Mouse (Mus musculus) forebrain, embryonic 11.5 days (tissue): ENCODE measurements at regions not wholly inside any gene's neighbourhood (a gene's known extent, or its start where the extent isn't known, plus 50 kb on each side); places are given as distances from the start of the nearest gene placed in this dataset.

Source experiments
- ATAC-seq: fragments of 200-750 bp; cut with Nextera tagmentation; replicated peaks from 2 replicates; pipeline ENCODE4 v1.8.0; 2017; ENCODE audit warnings: moderate TSS enrichment; ENCODE audit not compliant: low FRiP score
- DNase-seq: peaks from one replicate; pipeline ENCODE4 v3.0.0-alpha.2; 2017; ENCODE audit warnings: low spot score
- H3K27ac ChIP-seq: fragments of 300-500 bp; sonication (generic); 2 replicates; pipeline ENCODE4 v1.5.1; 2014; ENCODE audit warnings: low read depth, low read length
- H3K27me3 ChIP-seq: fragments of 300-500 bp; sonication (generic); 2 replicates; pipeline ENCODE4 v1.6.1; 2014; ENCODE audit warnings: mild to moderate bottlenecking, low read length, mixed read lengths; ENCODE audit not compliant: control insufficient read depth, insufficient read depth
- H3K36me3 ChIP-seq: fragments of 300-500 bp; sonication (generic); 2 replicates; pipeline ENCODE4 v1.6.1; 2014; ENCODE audit warnings: mild to moderate bottlenecking, low read length, moderate library complexity, mixed read lengths; ENCODE audit not compliant: control insufficient read depth, insufficient read depth
- H3K4me1 ChIP-seq: fragments of 300-500 bp; sonication (generic); replicated peaks from 2 replicates; pipeline ENCODE4 v1.6.1; 2014; ENCODE audit warnings: low read length, mixed read lengths; ENCODE audit not compliant: control insufficient read depth, insufficient read depth
- H3K4me2 ChIP-seq: fragments of 300-500 bp; sonication (generic); 2 replicates; pipeline ENCODE4 v1.6.1; 2014; ENCODE audit warnings: low read depth, mild to moderate bottlenecking, low read length, moderate library complexity, mixed read lengths; ENCODE audit not compliant: severe bottlenecking
- H3K4me3 ChIP-seq: fragments of 300-500 bp; sonication (generic); 2 replicates; pipeline ENCODE4 v1.5.1; 2014; ENCODE audit warnings: low read depth, low read length
- H3K9ac ChIP-seq: fragments of 300-500 bp; sonication (generic); 2 replicates; pipeline ENCODE4 v1.6.1; 2014; ENCODE audit warnings: low read length
- H3K9me3 ChIP-seq: fragments of 300-500 bp; sonication (generic); 2 replicates; pipeline ENCODE4 v1.6.1; 2016; ENCODE audit warnings: low read length, mixed read lengths; ENCODE audit not compliant: control insufficient read depth
- WGBS: fragments of 180-500 bp; shearing (Covaris S2); extraction: QIAGEN DNeasy Blood & Tissue Kit; methylation state at CpG from one replicate; pipeline ENCODE4 v1.1.7; 2014; 5-methylcytosine and 5-hydroxymethylcytosine counted together

DNA sequence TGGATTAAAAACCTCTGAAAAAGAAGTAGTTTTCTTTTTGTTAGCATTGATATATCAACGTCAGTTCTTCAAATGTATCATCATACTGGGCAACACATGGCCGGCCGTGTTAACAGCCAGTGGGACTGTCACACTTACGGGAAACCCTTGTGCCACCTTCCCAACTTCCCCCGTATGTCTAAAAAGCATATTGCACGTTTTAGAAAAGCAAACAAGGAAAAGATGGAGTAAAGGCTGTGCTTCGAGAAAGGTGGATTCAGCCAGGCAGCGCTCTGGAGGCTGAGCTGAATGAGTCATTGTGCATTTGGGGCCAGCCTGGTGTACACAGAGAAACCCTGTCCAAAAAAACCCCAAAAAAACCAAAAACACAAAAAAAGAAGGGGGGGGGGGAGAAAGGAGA, 193.4 kb downstream of the 3100002H09Rik start:
- Histone ChIP-seq H3K4me3 (no peak overlapping the region), H3K4me1 (no peaks in the 10 kb centered on the region), H3K27ac (no peak overlapping the region), H3K9ac (no peak overlapping the region), H3K9me3 (no peaks in the 10 kb centered on the region), H3K27me3 (no peaks in the 10 kb centered on the region; the same call in 1 of the 2 replicates), H3K4me2 (no peak overlapping the region), H3K36me3 (no peaks in the 10 kb centered on the region)
- WGBS, result 84% methylated on average over 8 of the region's 8 CpGs
- DNase-seq, result peak; percentile 33
- no peak for ATAC-seq

DNA sequence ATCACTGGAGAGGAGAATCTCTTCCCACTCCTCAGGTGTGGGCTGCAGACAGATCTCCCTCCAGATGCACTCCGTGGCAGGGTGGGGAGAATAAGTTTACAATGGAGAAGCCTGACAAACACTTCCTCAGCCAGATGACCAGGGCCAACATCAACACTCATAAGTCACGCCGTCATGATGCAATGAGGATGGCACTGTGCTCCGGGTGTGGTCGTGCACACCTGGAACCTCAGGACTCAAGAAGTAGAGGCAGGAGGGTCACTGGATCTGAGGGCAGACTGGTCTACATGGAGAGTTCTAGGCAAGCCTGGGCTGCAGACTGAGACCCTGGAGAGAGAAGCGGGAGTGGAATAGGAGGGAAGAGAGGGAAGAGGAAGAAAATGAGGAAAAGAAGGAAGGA, 194.3 kb downstream of the 3100002H09Rik start:
- no peak for ATAC-seq
- H3K36me3 ChIP-seq, result no peaks in the 10 kb centered on the region
- 96% methylated on average over 6 of the region's 6 CpGs for WGBS

DNA sequence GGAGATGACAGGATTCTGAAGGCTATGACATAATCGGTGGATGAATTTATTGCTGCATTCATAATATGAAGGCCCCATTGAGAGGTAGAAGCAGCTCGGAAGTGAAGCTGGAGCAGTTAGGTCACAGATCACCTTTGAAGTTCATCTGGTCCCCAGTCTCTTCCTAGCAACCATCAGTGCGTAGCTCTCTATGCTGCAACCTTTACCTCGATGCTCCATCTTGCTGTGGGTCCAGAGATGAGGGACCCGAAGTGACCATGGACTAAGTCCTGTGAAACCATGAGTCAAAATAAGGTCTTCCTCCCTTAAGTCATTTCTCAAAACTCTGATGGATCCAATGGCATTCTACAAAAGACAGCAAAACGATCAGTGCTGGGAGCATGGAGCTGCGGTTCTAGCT, 196.2 kb downstream of the 3100002H09Rik start:
- no peaks in the 10 kb centered on the region for H3K36me3 ChIP-seq
- no peak overlapping the region for H3K27ac ChIP-seq
- DNase-seq, result peak; percentile 18
- H3K27me3 ChIP-seq, result no peaks in the 10 kb centered on the region; the same call in 1 of the 2 replicates
- 93% methylated on average over 7 of the region's 7 CpGs for whole genome bisulfite sequencing
- ATAC-seq, result no peak
- H3K4me1 ChIP-seq, result no peaks in the 10 kb centered on the region
- H3K4me2 ChIP-seq, result no peak overlapping the region
- no peak overlapping the region for H3K9ac ChIP-seq
- H3K4me3 ChIP-seq, result no peak overlapping the region
- H3K9me3 ChIP-seq, result no peaks in the 10 kb centered on the region

More for the DNA sequence above, 194.3 kb downstream of the 3100002H09Rik start:
- no peak overlapping the region for H3K4me2 ChIP-seq
- no peaks in the 10 kb centered on the region for H3K4me1 ChIP-seq
- no peaks in the 10 kb centered on the region; the same call in 1 of the 2 replicates for H3K27me3 ChIP-seq
- H3K4me3 ChIP-seq, result no peak overlapping the region
- no peaks in the 10 kb centered on the region for H3K9me3 ChIP-seq
- peak; percentile 41 for DNase-seq
- H3K9ac ChIP-seq, result no peak overlapping the region
- no peak overlapping the region for H3K27ac ChIP-seq

DNA sequence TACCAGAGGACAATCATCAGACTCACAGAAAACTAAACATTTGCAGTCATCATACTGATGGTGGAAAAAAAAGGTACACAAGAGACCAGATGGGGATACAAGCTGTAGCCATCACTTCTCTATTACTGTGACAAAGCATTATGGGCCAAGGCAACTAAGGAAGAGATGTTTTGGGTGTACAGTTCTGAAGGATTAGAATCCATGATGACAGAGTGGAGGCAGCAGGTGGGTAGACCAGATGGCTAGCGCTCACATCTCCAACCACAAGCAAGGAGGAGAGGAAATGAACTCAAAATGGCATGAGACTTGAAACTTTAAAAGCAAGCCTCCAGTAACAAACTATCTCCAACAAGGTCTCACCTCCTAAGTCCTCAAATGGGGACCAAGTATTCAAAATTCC, 201.3 kb downstream of the 3100002H09Rik start:
- Histone ChIP-seq H3K4me1 (no peaks in the 10 kb centered on the region), H3K27ac (no peak overlapping the region), H3K27me3 (no peaks in the 10 kb centered on the region), H3K9ac (no peak overlapping the region), H3K4me3 (no peak overlapping the region), H3K9me3 (no peaks in the 10 kb centered on the region), H3K4me2 (no peak overlapping the region), H3K36me3 (no peaks in the 10 kb centered on the region)
- WGBS, result 100% methylated on average over 1 of the region's 1 CpGs
- ATAC-seq (no peak), DNase-seq (peak; percentile 14)

DNA sequence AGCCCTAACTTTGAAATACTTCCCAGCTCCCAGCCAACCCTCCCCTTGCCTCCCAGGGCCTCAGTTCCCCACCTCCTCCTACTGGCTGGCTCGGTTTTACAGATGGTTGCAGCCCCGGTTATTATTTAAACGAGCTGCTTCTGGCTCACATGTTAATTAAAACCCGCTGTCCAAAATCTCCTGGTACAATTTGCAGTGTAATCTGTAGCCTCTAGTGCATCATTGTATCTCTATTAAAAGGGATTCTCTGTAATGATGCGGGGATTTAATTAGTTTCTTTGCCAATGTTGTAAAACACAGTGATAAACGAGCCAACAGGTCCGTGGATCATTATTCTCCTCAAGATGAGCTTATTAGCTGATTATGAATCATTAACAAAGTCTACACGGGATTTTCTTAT, 208.5 kb downstream of the 3100002H09Rik start:
- H3K4me3 ChIP-seq, result no peak overlapping the region
- DNase-seq (peak; percentile 46), ATAC-seq (no peak)
- H3K36me3 ChIP-seq, result no peaks in the 10 kb centered on the region
- no peak overlapping the region for H3K4me2 ChIP-seq
- H3K27me3 ChIP-seq, result peaks cover 4% of the 10 kb centered on the region
- no peak overlapping the region for H3K9ac ChIP-seq
- 50% methylated on average over 8 of the region's 8 CpGs for WGBS
- no peaks in the 10 kb centered on the region for H3K9me3 ChIP-seq
- H3K27ac ChIP-seq, result no peak overlapping the region
- no peaks in the 10 kb centered on the region for H3K4me1 ChIP-seq

DNA sequence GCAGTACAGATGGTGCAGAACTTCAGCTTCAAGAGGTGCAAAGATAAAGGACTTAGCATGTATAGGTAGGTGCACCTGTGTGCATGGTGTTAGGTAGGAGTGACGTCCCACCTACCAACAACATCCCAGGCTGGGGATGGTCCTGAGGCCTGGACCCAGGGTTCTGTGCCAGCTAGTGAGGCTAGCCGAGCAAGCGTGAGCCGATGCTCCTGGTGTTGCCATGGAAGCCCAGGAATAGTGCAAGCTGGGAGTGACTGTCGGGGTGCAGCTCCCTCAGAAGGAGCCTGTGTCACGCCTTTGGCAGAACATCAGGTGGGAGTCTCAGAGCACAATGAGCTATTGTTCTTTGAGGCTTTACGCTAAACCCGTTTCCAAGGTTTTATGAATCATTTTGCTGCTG, 209.9 kb downstream of the 3100002H09Rik start:
- peaks cover 6% of the 10 kb centered on the region for H3K27me3 ChIP-seq
- no peak overlapping the region for H3K27ac ChIP-seq
- ATAC-seq, result 0 out of 2 replicates have a peak, but pooled peaks have one; percentile 33
- no peaks in the 10 kb centered on the region for H3K9me3 ChIP-seq
- no peak overlapping the region for H3K4me3 ChIP-seq
- peak; percentile 49 for DNase-seq
- no peaks in the 10 kb centered on the region for H3K4me1 ChIP-seq
- H3K36me3 ChIP-seq, result no peaks in the 10 kb centered on the region
- WGBS, result 74% methylated on average over 8 of the region's 8 CpGs
- no peak overlapping the region for H3K4me2 ChIP-seq
- H3K9ac ChIP-seq, result no peak overlapping the region

DNA sequence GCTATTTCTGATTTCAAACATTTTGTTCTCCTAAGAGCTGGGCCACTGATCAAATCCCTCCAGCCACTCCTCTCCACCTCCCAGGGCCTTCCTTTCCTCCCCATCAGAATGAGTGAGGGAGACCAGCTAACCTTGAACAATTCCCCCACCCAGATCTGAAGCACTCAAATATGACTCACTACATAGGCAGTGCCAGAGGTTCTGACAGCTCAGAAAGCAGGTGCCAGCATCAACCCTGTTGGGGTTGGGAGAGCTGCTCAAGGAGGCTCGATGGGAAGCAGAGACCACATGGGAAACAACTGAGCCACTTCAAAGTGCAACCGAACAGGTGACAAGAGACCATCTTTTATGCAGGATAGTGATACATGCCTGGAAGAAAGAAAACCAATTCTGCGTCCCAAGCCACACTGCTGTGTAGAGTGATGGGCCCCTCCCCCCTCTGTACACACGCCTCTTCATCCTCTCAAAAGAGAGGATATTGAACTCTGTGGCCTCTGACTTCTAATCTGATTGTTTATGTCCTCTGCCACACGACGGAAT, 210.4 kb downstream of the 3100002H09Rik start:
- H3K4me1 ChIP-seq, result no peaks in the 10 kb centered on the region
- no peak overlapping the region for H3K4me2 ChIP-seq
- peaks cover 6% of the 10 kb centered on the region for H3K27me3 ChIP-seq
- H3K4me3 ChIP-seq, result no peak overlapping the region
- no peak overlapping the region for H3K27ac ChIP-seq
- no peak overlapping the region for H3K9ac ChIP-seq
- H3K9me3 ChIP-seq, result no peaks in the 10 kb centered on the region
- WGBS, result 57% methylated on average over 6 of the region's 6 CpGs
- ATAC-seq, result no peak
- peak; percentile 8 for DNase-seq
- no peaks in the 10 kb centered on the region for H3K36me3 ChIP-seq

DNA sequence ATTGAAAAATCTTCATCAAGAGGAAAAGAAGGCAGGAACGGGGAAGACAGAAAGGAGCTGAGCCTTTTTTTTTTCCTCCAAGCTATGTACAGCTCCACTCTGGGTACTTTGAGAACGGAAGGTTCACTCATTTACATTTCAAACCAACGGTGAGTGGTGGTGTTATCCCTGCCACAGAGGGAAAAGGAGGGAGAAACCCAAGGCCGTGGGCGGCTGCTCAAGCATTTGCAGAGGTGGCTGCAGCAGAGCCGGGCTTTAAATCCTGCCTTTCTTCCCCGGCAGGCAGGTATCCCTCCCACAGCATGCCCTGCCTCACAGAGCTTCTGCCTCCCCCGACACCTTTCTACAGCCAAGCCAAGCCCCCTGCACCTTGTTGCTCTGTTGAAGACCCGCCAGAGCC, 212.2 kb downstream of the 3100002H09Rik start:
- peak; percentile 30 for DNase-seq
- Histone ChIP-seq H3K9ac (no peak overlapping the region), H3K4me3 (no peak overlapping the region), H3K27ac (no peak overlapping the region), H3K36me3 (no peaks in the 10 kb centered on the region), H3K27me3 (peaks cover 12% of the 10 kb centered on the region), H3K9me3 (no peaks in the 10 kb centered on the region), H3K4me2 (no peak overlapping the region), H3K4me1 (peaks cover 6% of the 10 kb centered on the region; the same call in 1 of the 2 replicates)
- 27% methylated on average over 9 of the region's 9 CpGs for WGBS
- no peak for ATAC-seq

DNA sequence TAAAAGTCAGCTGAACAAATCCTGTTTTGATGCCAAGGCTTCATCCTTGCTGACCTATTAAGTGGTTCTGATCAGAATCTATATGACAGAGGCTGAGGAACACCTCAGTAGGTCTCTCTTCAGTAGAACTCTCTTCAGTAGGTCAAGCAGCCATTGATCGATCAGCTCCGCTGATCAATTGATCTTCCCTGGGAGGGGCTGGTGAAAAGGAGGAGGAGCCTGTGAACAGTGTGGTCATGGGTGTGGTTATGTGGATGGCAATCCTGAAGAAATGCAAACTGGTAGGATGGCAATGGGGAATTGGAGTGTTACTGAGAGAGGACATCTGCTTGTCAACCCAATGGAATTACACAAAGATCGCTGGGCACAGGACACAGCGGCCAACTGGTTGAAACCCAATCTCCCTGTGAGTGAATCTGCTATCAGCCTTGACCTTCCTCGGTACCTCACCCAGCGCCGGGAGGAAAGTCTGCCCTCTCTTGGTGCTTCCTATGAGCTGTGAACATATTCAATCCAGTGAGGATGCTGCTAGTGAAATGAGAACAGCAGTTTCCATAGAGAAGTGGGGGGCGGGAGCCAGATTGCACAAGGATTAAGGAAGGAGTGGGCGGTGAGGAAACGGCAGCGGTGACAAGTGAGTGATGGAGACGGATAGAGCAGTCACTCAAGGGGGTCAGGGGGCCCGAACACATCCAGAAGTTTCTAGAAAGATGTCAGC, 213.9 kb downstream of the 3100002H09Rik start:
- H3K9ac ChIP-seq, result no peak overlapping the region
- H3K4me3 ChIP-seq, result no peak overlapping the region
- peaks cover 15% of the 10 kb centered on the region for H3K27me3 ChIP-seq
- H3K27ac ChIP-seq, result no peak overlapping the region
- H3K9me3 ChIP-seq, result no peaks in the 10 kb centered on the region
- peaks cover 6% of the 10 kb centered on the region; the same call in 1 of the 2 replicates for H3K4me1 ChIP-seq
- DNase-seq, result peak; percentile 47
- ATAC-seq, result no peak
- 77% methylated on average over 13 of the region's 13 CpGs for WGBS
- H3K36me3 ChIP-seq, result no peaks in the 10 kb centered on the region
- H3K4me2 ChIP-seq, result no peak overlapping the region
